Mouse (Mus musculus) adrenal gland (tissue): ENCODE measurements around the gene Krt2.

Experiments used
- intact Hi-C: fragments of 180-260 bp; cut with DNase I; formaldehyde crosslinking; loops from one replicate; pipeline ENCODE4 v1.15.1; 2025
- long read RNA-seq, 2 experiments: library from polyadenylated mRNA; unstranded; transcript quantifications; one replicate each; pipeline ENCODE4 v2.0.0; 2020; ENCODE audit warnings: borderline replicate concordance in 1 of 2; ENCODE audit not compliant: insufficient replicate concordance in 1 of 2

Gene Krt2
- long read RNA-seq, experiment 1: 0 reads
- long read RNA-seq, experiment 2: 0 reads

DNA sequence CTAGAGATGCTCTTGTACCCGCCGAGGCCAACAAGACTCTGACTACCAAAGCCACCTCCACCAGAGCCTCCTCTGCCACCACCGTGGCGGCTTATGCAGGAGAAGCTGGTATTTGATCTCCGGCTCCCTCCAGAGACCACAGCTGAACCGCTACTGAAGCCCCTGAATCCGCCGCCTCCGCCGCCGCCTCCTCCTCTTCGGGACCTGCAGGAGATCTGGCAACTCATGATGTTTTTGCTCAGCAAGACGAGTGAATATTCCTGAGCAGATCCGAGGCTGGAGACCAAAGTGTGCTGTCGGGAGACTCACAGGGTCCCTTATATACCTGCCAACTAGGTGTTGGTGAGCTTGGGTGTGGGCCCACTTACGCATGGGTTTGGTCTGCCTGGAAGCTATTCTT lies at the start of gene Krt2:
Gene Krt2, minus strand, starts transcription at position 295 of the 400 bp plus-strand sequence.
- intact Hi-C loops: no loop called here

- intact Hi-C loops: no loop called here
Measured at GRCm38 (mm10) chr15:101866754-101867153, 48.8 kb upstream of the Krt2 start.

DNA sequence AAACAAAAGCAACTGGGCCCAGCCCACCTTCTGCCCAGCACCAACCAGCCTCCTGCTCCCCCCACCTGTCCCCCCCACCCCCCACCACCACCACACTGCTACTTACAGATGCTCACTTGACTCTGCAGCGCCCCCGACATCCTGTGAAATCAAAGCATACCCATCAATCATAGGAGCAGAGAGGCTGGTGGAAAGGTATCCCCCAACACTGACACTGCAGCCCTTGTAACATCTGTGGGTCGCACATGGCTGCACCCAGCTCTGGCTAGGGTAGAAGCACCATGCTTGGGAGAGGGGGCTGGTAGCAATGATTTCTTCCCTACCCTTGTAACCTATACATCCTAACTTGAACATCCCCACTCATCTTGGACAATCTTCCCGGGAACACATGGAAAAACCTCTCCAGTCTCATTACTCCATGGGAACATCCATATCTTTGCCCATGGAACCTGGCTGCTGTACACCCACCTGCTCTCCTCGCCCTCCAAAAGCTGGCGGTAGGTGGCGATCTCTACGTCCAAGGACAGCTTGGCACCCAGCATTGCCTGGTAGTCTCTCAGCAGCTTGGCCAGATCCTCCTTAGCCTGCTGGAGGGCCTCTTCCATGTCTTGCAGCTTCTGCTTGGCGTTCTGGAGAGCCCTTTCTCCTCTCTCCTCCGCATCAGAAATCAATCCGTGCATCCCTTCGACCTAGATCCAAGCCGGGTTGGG lies 42.6 kb upstream of the Krt2 start:
- intact Hi-C loops: no loop called here

DNA sequence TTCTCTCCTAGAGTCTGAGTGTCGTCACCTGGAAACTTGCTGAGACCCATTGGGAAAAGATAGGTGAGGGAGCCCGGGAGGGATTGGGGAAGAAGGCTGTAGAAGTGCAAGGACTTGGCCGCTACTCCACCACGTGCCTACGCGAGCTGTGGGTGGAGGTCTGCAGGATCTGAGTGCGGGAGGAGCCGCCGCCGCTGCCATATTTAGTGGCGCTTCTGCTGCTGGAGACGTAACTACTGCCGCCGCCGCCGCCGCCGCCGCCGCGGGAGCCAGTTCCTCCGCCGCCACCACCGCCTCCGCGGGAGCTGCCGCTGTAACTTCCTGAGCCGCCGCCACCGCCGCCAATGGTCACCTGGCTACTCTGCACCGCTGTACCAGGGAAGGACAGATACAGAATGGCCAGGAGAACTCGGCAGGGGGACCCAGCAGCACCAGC lies 41.8 kb upstream of the Krt2 start:
- intact Hi-C loops: no loop called here

- intact Hi-C loops: no loop called here
Measured at GRCm38 (mm10) chr15:101858673-101859425, 40.9 kb upstream of the Krt2 start.

DNA sequence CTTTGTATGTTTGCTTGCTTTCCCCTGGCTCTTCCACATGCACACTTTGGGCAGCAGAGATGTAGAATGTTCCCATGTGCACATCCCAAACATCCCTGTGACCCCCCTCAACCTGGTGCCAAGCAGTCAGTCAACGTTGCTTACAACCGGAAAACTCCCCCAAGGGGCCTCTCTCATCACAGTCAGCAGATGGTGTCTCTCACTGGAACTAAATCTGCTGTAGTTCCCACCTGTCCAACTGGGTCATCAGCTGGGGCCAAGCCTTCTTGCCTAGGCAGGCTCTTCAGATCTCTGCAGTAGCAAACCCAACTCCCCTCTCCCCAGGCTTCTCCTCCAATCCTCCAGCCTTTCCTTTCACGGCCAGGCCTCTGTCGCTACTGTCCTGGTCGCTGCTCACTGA lies 38.7 kb upstream of the Krt2 start:
- intact Hi-C loops: no loop called here

GRCm38 (mm10) chr15:101855732-101856131 lies 37.8 kb upstream of the Krt2 start:
- intact Hi-C loops: no loop called here

- intact Hi-C loops: no loop called here
Measured at GRCm38 (mm10) chr15:101854294-101854693, 36.3 kb upstream of the Krt2 start.

- intact Hi-C loops: no loop called here
Measured at GRCm38 (mm10) chr15:101852571-101852970, 34.6 kb upstream of the Krt2 start.

- intact Hi-C loops: no loop called here
Measured at GRCm38 (mm10) chr15:101850694-101851093, 32.7 kb upstream of the Krt2 start, which contains the start of gene Krt1. Gene Krt1 (minus strand): TSS chr15:101850794.

DNA sequence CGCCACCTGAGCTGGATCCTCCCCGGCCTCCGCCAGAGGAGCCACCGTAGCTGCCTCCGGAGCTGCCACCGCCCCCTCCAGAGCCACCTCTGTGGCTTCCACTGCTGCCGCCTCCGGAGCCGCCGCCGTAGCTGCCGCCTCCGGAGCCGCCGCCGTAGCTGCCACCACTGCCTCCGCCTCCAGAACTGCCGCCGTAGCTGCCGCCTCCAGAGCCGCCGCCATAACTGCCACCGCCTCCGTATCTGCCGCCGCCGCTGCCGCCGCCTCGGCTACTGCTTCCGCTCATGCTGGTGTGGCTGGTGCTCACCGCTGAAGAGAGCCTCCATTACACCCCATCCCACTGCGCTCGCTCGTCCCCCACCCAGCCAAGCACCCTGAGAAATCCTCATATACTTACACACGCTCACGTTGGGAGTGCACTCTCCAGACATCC lies 28.0 kb upstream of the Krt2 start:
- intact Hi-C loops: no loop called here

DNA sequence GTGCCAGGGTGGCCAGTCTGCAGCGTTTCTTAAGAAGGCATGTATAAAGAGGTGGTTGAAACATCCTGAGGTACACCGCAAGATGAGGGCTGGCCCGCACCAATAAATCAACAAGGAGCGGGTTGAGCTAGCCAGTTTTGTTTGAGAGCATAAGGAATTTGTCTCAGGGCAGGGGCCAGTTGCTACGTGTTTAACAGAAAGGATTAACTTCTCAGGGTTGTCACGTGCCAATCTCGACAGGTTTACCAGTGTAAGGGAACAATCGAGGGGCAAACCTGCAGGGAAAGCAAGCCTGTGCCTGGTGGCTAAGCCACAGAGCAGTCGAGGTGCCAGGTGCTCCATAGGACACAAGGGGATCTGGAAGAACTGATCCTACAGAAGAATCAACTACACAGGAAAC lies 25.2 kb upstream of the Krt2 start:
- intact Hi-C loops: no loop called here

GRCm38 (mm10) chr15:101834784-101835328 lies 16.9 kb upstream of the Krt2 start:
- intact Hi-C loops: no loop called here

DNA sequence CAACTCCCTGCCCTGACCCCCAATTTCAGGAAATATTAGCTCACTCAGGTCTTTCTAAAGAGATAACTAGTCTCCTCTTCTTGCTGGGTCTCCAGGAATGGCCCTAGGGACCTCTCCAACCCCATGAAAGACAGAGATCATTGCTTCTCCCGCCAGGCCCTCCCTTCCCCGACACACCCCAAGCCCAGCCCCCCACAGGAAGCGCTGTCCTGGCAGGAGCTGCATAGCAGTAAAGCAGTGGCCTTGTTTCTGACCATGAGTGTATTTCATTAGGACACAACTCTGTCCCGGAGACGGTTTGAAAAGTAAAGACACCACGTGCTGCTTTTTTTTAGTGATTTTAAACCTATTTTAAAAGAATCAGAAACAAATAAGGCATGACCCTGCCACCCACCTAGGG lies 15.2 kb upstream of the Krt2 start:
- intact Hi-C loops: no loop called here

GRCm38 (mm10) chr15:101829441-101829840 lies 11.5 kb upstream of the Krt2 start:
- intact Hi-C loops: no loop called here

- intact Hi-C loops: no loop called here
Measured at GRCm38 (mm10) chr15:101821786-101822185, 3.8 kb upstream of the Krt2 start.

DNA sequence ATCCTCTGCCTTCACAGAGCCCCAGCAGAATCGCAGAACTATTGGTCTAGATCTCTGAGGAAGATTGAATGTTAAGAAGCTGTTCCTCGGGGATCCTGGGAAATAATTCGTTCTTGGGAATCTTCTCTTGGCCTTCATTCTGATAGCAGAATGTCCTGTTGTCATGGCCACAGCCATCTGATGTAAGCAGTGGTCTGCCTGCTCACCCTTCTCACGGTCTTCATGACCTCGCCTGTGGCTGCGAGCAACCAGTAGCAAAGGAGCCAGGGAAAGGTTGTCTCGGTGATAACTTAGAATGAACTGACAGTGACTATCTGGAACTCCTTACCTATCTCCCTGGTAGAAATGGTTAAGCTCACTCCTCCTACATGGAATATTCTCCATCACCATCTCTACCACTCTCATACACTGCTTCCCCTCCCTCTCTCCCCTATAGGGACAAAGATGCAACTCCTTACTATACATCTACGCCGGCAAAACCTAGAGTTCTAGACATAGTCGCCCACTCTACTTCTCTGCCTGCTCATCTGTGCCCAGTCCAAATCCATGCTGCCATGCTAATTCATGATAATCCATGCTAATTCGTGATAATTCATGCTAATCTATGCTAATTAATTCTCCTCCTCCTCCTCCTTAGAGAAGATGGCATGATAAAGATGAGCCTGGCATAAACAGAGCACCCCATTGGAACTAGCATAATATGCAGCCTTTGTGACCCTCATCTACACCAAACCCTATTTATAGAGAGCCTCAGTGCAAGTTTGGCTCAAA lies 14.7 kb downstream of the Krt2 start:
- intact Hi-C loops: no loop called here

GRCm38 (mm10) chr15:101802296-101802835 lies 15.6 kb downstream of the Krt2 start, which contains the start of gene Krt73:
Gene Krt73 (minus strand): TSS chr15:101802346.
- intact Hi-C loops: no loop called here

DNA sequence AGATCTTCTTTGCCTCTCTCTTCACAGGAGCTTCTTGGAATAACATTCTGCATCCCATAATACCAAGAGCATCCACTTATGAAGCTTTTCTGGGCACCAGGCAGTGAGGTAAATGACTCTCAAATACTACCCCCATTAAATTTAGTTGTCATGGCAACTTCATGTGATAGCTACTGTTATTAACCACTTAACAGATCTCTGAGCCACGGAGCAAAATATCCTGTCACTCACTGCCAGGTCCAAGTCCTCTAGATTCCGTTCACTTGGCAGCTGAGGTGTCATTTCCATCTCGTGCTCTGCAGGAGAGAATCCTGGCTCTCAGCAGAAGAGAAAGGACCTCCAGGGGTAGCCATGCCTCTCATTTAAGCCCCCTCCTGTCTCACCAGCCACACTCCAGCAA lies 27.1 kb downstream of the Krt2 start:
- intact Hi-C loops: no loop called here

DNA sequence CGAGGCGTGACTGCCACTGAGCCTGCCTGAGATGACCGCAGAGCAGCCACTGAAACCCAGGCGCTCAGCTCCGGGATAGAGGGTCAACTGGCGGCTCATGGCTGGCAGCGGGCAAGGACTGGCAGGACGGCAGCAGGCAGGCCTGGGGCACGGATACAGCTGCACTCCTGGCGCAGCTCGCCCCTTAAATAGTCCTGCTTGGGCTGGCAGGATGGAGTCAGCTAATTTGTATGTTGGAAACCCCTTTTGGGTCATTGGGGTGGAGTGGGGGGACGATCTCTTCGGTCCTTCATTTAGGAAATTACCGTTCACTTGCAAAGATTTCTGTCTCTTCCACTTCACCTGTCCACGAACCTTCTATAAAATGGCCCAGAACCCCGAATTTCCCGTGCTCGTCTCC lies 31.6 kb downstream of the Krt2 start, which contains the start of gene Krt72:
Gene Krt72, minus strand, starts transcription at position 101 of the 400 bp plus-strand sequence.
- intact Hi-C loops: no loop called here

GRCm38 (mm10) chr15:101773420-101773819 lies 44.5 kb downstream of the Krt2 start:
- intact Hi-C loops: loop anchor here (5.0 to 10.0 kb wide), 3 partner anchors 251 to 436 kb away; no protein-coding TSS in a partner anchor
